Mouse (Mus musculus) adrenal gland, postnatal 4 days (tissue): Measurements from ENCODE around the gene Gm19426. TPM values are rescaled to one million over a fixed set of nuclear protein-coding genes. Genes with fewer than 3 reads are reported as not detected.
"Not testable (repeated sequence)": the region's sequence is repeated elsewhere in the genome, so short reads cannot be mapped to it uniquely, and the experiment has no call there.

ENCODE experiments used
- DNase-seq, 2 experiments: peaks; one replicate each; pipeline ENCODE4 v3.0.0; 2021 to 2022; ENCODE audit warnings: low spot score in 2 of 2, mixed read lengths in 2 of 2
- total RNA-seq, 2 experiments: library from RNA; stranded (reverse); gene quantifications; 2 replicates each; pipeline ENCODE4 v1.2.3; 2021

The Gm19426 gene
- total RNA-seq, 2 experiments from 2014 or later = 8.3 to 9.1 TPM

DNA sequence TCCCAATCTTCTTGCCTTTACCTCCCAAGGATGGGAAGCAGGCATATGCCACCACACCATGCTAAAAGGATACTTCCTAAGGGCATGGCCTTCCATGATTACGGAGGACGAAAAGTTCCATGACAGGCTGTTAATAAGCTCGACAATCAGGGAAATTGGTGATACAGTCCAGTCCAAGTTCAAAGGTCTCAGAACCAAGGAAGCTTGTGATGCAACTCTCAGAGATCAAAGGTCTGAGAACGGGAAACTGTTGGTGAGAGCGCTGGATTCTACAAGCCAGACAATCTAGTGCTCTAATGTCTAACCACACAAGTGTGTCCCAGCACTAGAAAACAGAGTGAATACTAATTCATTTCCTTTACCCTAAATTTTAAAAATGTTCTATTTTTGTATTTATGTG lies 12.8 kb upstream of the Gm19426 start:
- DNase-seq = no peak

DNA sequence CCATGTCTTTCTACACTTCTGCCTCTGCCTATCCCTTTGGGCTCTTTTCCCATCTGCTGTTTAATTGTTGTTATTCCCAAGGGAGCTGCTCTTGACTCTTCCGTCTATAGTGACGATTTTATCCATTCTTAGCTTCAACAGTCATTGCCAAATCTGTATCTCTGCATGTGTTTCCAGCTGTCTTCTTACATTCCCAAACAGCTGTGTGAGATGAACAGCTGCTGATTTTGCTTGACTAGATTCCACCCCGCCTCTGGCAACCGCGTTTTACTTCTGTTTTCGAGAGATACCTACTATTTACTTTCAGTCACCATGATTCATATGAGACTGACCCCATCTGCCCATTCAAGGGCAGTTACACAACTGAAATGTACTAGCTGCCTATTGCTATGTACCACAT lies 6.7 kb upstream of the Gm19426 start:
- no peak for DNase-seq

DNA sequence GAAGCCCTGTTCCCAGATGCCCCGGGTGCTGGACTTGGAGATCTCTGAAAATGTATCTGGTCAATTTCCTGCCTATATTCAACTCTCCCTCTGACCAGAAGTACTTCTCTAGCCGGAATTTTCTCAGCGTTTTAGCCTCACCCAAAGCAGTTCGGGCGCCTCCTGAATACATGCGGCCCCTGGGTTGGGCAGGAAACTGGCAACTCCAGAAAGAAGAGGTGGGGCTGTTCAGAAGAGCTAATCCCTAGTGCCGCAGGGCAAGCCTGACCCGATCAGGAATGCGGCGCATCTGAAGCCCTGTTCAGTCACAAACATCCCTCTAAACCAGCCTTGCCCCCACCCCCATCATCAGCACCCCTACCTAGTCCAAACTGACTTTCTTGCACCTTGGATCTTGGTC lies 671 bp upstream of the Gm19426 start:
- DNase-seq = no peak

DNA sequence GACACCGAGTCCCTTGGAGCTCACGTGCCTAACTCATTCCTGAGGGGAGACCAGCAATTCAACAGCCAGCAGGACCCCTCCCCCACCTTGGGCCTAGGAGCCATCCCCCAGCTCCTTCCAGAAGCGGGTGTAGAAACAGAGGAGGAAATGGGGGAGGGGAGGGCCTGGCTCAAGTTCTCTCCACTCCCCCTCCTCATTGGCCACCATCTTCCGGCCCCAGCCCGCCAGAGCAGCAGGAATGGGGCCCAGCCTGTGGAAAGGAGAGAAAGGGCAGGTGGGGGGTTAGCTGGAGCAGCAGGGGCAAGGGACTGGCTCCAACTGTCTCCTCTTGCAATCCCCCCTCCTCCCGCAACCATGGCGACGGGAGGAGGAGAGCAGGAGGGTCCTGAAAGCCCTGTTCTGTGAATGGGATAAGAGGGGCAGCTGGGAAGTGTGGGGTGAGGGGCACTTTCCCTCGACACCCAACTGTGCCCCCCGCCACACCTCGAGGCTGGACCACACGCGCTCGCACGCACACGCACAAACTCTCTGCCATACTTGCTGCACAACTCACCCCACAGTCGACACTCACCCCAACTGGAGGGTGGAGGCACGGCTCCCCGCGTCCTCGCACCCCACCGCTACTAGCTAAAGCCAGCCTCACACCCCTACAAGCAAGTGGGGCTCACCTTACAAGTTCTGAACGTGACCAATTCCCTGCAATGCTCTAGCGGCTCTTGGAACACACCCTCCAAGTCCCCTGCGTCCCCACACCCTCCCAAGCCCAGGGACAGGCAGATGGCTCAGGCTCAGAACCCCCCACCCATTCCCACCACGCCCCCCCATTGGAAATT lies 788 bp downstream of the Gm19426 start:
- no peak for DNase-seq

DNA sequence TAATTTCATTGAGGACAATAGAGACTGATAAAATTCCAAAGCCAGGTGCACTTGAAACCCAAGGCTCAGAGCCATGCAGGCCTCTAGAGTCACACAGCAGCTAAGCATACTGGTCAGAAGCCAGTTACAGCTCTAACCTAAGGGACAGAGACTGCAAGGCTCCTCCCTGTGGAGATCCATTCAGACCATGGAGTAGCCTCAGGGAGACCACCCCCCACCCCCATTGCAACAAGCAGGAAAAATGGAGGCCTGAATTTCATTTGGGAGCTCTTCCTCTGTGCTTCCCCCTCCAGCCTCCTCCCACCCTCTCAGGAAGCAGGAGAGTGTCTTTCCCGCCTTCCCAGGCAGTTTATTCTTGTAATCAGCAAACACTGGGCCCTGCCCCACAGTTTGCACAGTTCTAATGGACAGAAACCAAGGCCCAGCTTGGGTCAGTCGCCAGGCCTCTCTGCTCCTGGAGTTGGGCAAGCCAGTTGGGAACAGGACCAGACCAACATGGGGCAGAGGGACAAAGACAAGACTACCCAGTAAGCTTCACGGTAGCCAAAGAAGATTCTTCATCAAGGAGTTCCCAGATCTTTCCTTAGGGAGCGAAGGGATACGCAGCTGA lies 1.5 kb downstream of the Gm19426 start:
- DNase-seq = no peak

DNA sequence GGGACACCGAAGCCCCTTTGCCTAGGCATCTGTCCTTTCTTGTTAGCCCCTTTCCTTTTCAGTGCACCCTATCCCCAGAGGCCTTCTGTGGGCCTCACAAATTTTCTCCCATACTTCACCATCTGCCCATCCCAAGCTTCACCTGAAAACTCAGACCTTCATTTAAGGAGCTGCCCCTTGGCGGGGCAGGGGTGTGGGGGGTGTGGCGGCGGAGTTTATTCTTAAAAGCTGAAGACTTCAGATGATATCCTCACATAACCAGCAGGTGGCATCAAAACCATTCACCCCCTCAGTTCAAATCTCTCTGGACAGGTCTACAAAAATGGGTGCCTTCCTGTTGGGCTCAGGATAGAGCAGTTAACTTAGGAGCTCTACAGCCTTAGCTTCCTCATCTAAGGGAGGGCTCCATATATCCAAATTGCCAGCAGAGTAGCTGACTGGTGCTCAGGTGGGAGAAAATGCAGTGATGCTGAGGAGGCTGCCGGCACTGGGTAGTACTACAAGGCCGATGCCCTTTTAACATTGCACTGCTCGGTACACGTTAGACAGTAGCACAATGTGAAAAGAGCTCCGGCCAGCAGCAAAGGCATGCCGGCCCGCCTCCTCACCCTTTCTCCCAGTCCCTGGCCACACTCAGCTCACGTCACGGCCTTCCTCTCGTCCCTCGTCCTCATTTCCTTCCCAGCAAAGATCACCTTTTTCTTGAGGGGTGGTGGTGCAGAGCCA lies 2.7 kb downstream of the Gm19426 start:
- no peak for DNase-seq

DNA sequence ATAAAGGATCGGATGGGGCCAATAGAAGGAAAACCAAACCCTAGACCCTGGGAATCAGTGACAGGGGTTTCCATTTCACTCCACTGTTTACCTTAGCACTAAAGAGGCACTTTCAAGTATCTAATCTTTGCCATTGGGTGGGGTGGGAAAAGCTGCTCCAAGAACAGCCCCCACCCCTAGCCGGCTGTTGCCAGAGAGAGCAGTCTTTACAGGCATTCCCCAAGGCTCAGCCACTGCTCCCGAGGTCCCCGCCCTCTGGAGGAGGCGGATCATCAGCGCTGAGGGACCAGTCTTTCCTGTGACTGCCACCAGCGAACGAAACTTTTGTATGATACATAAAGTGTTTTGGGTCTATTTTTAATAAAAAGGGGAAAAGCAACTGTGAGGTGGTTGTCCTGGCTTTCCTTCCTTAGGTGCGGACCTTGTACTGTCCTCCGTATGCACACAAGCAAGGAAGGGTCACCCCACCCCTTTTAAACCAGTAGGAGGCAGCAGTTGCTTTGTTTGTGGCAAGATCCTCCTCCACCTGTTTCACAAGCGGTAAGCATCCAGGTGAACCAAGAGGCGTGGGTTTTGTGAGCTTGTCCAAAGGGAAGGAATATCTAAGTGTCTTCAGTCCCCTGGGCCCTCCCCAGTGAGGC lies 5.1 kb downstream of the Gm19426 start:
- no peak for DNase-seq

DNA sequence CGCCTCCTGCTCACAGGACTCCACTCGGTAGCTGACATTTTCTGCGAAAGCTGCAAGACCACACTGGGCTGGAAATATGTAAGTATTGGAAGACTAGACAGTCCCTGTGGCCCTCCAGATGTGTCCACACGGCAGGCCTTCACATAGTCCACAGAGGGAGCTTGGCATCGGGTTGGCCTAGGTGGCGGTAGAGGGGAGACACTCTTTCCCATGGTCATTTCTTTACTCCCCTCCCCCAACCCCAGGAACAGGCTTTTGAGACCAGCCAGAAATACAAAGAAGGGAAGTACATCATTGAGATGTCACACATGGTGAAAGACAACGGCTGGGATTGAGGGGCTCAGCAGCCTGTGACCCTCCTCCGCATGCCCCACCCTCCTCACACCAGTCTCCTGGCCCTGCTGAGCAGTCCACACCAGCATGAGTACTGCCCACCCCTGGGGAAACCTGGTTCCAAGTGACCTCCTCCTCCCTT lies 6.0 kb downstream of the Gm19426 start:
- DNase-seq = no peak

DNA sequence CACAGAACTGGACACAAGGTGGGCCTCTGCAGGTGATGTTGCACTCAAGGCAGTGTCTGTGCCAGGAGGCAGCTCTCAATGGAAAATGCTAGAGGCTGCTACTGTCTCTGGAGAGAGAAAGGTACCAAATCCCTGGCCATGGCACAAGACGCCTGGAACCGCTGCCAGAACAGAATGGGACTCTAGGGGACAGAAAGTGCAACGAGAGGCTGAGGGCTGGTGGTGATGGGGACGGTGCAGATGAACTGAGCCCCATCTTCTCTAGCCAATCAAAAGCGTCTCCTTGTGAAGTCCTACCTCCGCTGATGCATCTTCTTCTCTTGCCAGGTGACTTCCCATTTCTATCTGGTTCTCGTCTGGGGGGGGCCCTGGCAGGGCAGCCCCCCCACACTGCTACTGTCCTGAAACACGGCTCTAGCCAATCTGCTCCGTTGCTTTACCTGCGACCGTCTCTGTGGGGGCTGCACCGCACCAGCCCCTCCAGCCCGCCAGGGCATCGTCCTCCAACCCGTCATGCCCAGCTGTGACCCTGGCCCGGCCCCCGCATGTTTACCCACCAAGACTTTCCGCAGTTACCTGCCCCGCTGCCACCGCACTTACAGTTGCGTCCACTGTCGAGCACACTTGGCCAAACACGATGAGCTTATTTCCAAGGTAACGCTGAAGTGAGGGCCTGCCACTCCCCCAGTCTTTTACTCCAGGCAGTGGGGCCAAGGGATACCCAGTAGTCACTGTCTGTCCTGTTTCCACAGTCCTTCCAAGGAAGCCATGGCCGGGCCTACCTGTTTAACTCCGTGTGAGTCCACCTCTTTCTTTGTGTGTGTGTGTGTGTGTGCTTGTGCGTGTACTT lies 6.9 kb downstream of the Gm19426 start:
- no peak for DNase-seq

DNA sequence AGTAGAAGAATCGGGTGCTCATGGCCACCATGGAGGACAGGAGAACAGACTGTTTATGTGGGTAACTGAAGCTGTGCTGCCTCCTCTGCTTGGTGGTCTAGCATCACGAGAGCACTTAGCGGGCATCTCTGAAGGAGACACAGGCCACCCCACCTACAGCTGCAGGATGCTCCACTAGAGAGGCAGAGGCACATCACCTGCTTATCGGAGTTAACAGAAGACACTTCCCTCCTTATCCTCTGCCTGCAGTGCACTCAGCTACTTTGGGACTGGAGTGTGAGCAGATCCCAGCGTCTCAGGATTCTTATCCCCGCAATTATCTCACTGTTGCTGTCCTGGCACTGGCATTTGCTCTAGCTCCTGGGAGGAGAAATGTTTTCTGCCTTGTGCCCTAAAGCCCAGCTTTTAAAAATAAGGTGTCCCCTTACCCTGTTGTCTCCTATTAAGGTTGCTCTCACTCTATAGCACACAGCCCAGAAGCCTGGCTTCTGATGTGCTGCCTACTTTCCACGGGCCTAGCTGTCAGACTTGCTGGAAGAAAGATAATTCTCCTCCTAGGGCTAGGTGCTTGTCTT lies 8.0 kb downstream of the Gm19426 start:
- DNase-seq = no peak

DNA sequence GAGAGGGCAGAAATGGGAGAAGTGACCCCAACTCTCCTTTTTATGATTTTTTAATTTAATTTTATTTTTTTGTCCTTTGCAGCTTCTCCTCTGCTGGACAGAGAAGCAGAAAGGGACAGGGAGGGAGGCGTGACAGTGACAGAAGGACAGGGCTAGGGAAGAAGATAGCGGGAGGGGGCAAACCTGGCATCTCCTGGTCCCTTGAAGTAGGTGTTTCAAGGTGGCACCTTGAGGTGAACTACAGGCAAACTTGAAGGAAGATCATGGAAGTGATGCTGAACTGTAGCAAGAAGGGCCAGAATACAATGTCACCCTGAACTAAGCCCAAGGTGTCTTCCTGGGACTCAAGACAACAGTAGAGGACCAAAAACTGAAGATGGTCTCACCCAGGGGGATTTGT lies 8.5 kb downstream of the Gm19426 start:
- no peak for DNase-seq

DNA sequence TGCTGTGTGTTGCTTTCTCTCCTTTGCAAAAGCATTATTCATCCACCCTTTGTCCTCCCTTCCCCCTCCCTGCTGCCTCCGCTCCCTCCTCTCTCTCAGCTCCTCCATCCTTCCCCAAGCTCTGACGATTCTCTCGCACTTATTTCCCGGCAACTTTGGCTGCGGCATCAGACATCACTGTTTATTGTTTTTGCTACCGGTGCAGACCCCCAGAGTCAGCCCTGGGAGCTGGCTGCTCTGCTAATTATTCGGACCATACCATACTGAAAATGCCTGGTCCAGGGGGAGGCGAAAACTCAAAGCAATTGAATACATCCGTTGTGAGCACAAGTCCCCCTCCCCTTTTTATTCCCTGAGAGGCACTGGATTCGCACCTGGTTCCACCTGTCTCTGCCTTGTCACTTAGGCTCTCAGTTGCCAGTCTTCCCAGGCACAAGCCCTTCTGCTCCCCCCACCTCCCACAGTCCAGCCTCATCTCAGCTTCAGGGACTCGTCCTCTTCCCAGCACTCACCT lies 9.0 kb downstream of the Gm19426 start:
- no peak for DNase-seq

DNA sequence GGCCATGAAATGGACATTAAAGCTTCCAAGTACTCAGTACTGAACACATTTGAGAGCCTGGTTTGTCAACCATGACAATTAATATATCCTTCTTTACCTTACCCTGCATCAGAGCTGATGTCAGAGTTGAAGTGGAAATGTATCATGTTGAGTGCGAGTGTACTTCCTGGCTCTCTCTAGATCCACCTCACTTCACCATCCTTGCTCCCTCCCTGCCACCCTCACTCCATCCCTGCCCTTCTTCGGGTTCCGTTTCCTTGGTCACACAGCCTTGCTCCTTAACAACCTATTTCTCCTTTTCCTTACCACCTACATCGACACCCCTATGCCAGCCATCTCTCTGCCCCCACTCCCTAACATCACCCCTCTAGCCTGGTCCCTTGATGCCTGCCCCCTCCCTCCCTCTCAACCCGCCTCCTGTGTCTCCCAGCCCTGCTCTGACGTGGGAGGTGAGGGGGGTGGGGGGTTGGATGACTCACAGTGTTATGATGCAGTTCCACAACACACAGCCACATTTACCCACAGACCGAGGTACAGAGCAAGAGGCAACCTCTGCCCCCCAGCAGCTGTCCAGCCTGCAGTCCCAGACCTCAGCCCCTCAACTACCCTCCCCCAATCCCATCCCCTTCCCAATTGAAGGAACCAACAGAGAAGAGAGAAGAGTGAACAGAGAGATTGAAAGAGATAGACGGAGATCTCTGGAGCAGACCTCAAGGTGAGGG lies 9.7 kb downstream of the Gm19426 start, which contains the start of gene Ypel4:
Gene Ypel4 (plus strand): TSS at position 480 of the 722 bp plus-strand sequence.
- DNase-seq = no peak

DNA sequence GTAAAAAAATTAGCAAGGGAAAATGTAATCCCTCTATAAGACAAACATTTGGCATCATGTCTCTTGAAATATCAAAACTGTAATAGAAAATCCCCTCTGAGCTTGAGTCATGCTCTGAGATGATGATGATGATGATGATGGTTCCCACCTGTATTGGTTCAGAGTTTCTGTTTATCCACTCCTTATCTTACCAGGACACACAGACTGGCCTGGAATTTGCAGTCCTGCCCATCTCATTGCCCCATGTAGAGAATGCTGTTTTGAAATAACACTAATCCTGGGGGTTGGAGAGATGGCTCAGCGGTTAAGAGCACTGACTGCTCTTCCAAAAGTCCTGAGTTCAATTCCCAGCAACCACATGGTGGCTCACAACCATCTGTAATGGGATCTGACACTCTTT lies 11.1 kb downstream of the Gm19426 start:
- no peak for DNase-seq

DNA sequence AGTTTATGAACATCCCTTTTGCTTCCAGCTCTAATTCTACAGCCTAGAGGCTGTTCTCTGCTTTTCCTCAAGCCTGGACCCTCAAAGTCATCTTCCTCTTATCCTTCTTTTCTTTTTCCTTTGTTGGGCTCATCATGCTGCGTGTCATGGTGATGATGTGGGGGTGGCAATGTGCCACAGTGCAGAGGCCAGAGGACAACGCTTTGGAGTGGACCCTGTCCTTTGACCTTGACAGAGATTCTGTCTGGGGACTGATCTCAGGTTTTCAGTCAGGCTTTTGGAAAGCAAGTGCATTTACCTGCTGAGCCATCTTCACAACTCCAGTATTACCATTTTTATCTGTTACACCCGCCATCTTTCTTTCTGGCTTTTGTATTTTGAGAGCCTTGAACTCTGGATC lies 12.2 kb downstream of the Gm19426 start:
- DNase-seq = no peak

DNA sequence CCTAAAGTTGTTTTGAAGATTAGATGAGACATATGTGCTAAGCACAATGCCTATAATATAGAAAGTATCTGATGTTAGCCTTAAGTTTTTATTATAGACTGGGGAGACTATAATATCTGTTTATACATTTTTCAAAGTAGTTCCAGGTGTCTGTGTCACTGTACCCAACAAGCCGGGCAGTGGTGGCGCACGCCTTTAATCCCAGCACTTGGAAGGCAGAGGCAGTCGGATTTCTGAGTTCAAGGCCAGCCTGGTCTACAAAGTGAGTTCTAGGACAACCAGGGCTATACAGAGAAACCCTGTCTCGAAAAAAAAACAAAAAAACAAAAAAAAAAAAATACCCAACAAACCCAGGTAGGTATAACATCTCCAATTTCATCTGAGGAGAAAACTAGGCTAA lies 15.3 kb downstream of the Gm19426 start:
- DNase-seq = not testable (repeated sequence)

DNA sequence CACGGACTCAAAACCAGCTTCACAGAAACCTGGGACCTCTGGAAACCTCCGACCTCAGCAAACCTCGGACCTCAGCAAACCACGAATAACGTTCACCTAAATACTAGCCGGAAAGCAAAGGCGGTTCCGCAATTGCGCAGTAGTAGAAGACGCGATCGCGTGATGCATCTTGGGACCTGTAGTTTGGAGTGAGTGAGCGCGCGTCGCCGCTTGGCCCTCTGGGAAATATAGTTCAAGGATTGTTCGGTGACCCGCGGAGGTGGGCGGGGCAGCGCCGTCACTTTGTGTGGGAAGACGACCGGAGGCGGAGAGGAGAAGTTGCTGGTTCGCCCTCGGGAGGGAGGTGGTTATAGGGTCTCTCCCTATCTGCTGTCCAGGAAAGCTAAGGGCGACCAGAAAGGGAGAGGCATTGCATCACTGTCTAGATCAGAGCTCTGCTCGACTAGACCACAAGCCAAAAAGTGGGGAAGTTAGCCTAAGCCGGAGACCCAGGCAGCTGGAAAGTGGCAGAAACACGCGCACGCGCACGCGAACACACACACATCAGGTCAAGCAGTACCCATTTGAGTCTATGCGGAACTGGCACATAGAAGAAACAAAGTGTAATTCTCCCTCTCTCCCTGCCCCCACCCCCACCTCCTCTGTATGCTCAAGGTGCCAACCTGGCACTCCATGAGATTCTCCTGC lies 16.1 kb downstream of the Gm19426 start, which contains the start of gene Clp1:
Gene Clp1 (minus strand): TSS at position 179 of the 687 bp plus-strand sequence.
- DNase-seq = peak; percentile 78 to 91

DNA sequence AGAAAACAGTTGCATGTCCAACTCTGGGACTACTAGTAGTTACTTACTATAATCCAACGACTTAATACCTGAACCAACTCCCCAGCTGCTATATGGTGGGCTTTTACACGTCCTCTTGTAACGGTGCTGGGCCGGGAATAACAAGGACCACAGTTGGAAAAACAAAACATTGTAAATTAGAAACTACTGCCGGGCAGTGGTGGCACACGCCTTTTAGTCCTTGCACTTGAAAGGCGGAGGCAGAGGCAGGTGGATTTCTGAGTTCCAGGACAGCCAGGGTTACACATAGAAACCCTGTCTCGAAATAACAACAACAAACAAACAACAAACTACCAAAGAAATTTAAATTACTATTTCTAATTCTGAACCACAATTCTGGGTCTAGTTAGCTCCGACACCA lies 16.7 kb downstream of the Gm19426 start:
- DNase-seq = no peak

DNA sequence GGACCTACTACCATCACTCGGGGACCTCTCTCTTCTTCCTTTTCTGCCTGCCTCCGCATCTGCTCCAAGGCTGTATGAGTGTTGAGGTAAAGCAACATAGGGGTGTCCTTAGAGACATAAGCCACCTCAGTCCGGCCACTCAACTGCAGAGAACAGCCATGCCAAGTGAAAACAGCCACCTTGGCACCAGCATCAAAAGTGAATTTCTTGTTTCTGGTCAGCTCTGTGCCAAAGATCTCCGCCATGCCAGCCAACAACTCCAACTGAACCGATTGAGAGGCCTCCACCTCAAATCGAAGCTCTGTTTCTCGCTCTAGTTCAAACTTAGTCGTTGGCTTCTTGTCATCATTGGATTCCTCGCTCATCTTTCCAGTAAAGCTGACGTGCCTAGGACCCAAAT lies 17.7 kb downstream of the Gm19426 start:
- no peak for DNase-seq
